Mouse (Mus musculus) lung, postnatal 14 days (tissue): ENCODE measurements at regions not wholly inside any gene's neighbourhood (a gene's known extent, or its start where the extent isn't known, plus 50 kb on each side); places are given as distances from the start of the nearest gene placed in this dataset.
"Not testable (repeated sequence)": the region's sequence is repeated elsewhere in the genome, so short reads cannot be mapped to it uniquely, and the experiment has no call there.

Experiments used
- DNase-seq: peaks from one replicate; pipeline ENCODE4 v3.0.0; 2021

- DNase-seq, result no peak
Measured at GRCm38 (mm10) chr3:54545393-54545792, 147.2 kb upstream of the Supt20 start.

GRCm38 (mm10) chr3:54551908-54552307, 140.7 kb upstream of the Supt20 start:
- DNase-seq, result no peak

GRCm38 (mm10) chr3:54555954-54556353, 136.7 kb upstream of the Supt20 start:
- DNase-seq, result no peak

- DNase-seq, result no peak
Measured at GRCm38 (mm10) chr3:54559053-54559452, 133.6 kb upstream of the Supt20 start.

GRCm38 (mm10) chr3:54559527-54559926, 133.1 kb upstream of the Supt20 start:
- no peak for DNase-seq

GRCm38 (mm10) chr3:54560056-54560922, 132.3 kb upstream of the Supt20 start:
- DNase-seq, result no peak

- DNase-seq, result no peak
Measured at GRCm38 (mm10) chr3:54567329-54567728, 125.3 kb upstream of the Supt20 start.

GRCm38 (mm10) chr3:54568096-54568495, 124.5 kb upstream of the Supt20 start:
- DNase-seq, result no peak

- no peak for DNase-seq
Measured at GRCm38 (mm10) chr3:54570501-54570900, 122.1 kb upstream of the Supt20 start.

- DNase-seq, result no peak
Measured at GRCm38 (mm10) chr3:54577851-54578250, 114.8 kb upstream of the Supt20 start.

GRCm38 (mm10) chr3:54579425-54579824, 113.2 kb upstream of the Supt20 start:
- DNase-seq, result no peak

GRCm38 (mm10) chr3:54580339-54580738, 112.3 kb upstream of the Supt20 start:
- DNase-seq, result no peak

- not testable (repeated sequence) for DNase-seq
Measured at GRCm38 (mm10) chr3:54585781-54586180, 106.8 kb upstream of the Supt20 start.

GRCm38 (mm10) chr3:54587127-54587995, 105.2 kb upstream of the Supt20 start:
- no peak for DNase-seq

GRCm38 (mm10) chr3:54588198-54588597, 104.4 kb upstream of the Supt20 start:
- DNase-seq, result no peak

GRCm38 (mm10) chr3:54589976-54590375, 102.6 kb upstream of the Supt20 start:
- no peak for DNase-seq

- DNase-seq, result no peak
Measured at GRCm38 (mm10) chr3:54591160-54591559, 101.4 kb upstream of the Supt20 start.

GRCm38 (mm10) chr3:54592064-54592463, 100.5 kb upstream of the Supt20 start:
- DNase-seq, result no peak

- no peak for DNase-seq
Measured at GRCm38 (mm10) chr3:54592655-54593428, 99.8 kb upstream of the Supt20 start.

- no peak for DNase-seq
Measured at GRCm38 (mm10) chr3:54595193-54595592, 97.4 kb upstream of the Supt20 start.

- DNase-seq, result no peak
Measured at GRCm38 (mm10) chr3:54597326-54598274, 95.0 kb upstream of the Supt20 start.

GRCm38 (mm10) chr3:54598296-54598695, 94.3 kb upstream of the Supt20 start:
- no peak for DNase-seq
